Mouse (Mus musculus) testis, adult 2 months (tissue): ENCODE results near the gene Bid.

Source experiments
- CTCF ChIP-seq: fragments of 200-500 bp; IDR thresholded peaks from 2 replicates; pipeline ENCODE4 v1.5.1; 2012; ENCODE audit warnings: low read depth, mild to moderate bottlenecking, inconsistent platforms, low read length, moderate library complexity; ENCODE audit not compliant: control insufficient read depth, insufficient read depth, insufficient replicate concordance
- POLR2A ChIP-seq: fragments of 200-500 bp; IDR thresholded peaks from 2 replicates; pipeline ENCODE4 v1.6.1; 2012; ENCODE audit warnings: low read depth, mild to moderate bottlenecking, inconsistent platforms, low read length, moderate library complexity; ENCODE audit not compliant: control insufficient read depth

- TF ChIP-seq CTCF = no peak
- no peak for TF ChIP-seq POLR2A
These were observed 35.8 kb upstream of the Bid start for GRCm38 (mm10) chr6:120952475-120952874.
